Mouse (Mus musculus) kidney, adult 2 months (tissue): ENCODE measurements around the gene B3glct. TPM values are rescaled to one million over a fixed set of nuclear protein-coding genes. Genes with fewer than 3 reads are reported as not detected.

Experiments
- DNase-seq: peaks from one replicate; pipeline ENCODE4 v3.0.0; 2021
- H3K27ac ChIP-seq: fragments of 200-500 bp; 2 replicates; pipeline ENCODE4 v1.5.1; 2012; ENCODE audit warnings: low read depth, low read length, control low read depth, inconsistent platforms; ENCODE audit not compliant: insufficient read depth
- H3K27me3 ChIP-seq: fragments of 200-500 bp; replicated peaks from 2 replicates; pipeline ENCODE4 v1.6.1; 2012; ENCODE audit warnings: mild to moderate bottlenecking, moderate library complexity, low read length, inconsistent platforms; ENCODE audit not compliant: control insufficient read depth, insufficient read depth
- H3K36me3 ChIP-seq: fragments of 200-500 bp; 2 replicates; pipeline ENCODE4 v1.6.1; 2012; ENCODE audit warnings: mild to moderate bottlenecking, moderate library complexity, low read length, inconsistent platforms; ENCODE audit not compliant: control insufficient read depth, insufficient read depth
- H3K4me1 ChIP-seq: fragments of 200-500 bp; 2 replicates; pipeline ENCODE4 v1.6.1; 2011; ENCODE audit warnings: low read length; ENCODE audit not compliant: control insufficient read depth, insufficient read depth
- H3K4me3 ChIP-seq: fragments of 200-500 bp; 2 replicates; pipeline ENCODE4 v1.5.1; 2011; ENCODE audit warnings: mild to moderate bottlenecking, low read depth, low read length, control low read depth; ENCODE audit not compliant: insufficient read depth
- CTCF ChIP-seq: fragments of 200-500 bp; conservative IDR thresholded peaks from 2 replicates; pipeline ENCODE4 v1.5.1; 2011; ENCODE audit warnings: low read depth, mild to moderate bottlenecking, control low read depth, low read length, moderate library complexity, mixed read lengths; ENCODE audit not compliant: insufficient read depth, insufficient read length
- POLR2A ChIP-seq: fragments of 200-500 bp; IDR thresholded peaks from one replicate; pipeline ENCODE4 v1.6.1; 2011; ENCODE audit warnings: low read depth, low read length, control low read depth
- WGBS: fragments of 180-500 bp; shearing (Covaris S2); methylation state at CpG from one replicate; pipeline ENCODE4 v1.1.7; 2018; 5-methylcytosine and 5-hydroxymethylcytosine counted together
- polyA plus RNA-seq: library from polyadenylated mRNA; depleted of rRNA; stranded (reverse); fragments of >200 nt; gene quantifications from 2 replicates; pipeline ENCODE4 v1.2.3, GENCODE M21; 2012

Gene B3glct
- polyA plus RNA-seq, 1 experiment = 6.4 TPM

DNA sequence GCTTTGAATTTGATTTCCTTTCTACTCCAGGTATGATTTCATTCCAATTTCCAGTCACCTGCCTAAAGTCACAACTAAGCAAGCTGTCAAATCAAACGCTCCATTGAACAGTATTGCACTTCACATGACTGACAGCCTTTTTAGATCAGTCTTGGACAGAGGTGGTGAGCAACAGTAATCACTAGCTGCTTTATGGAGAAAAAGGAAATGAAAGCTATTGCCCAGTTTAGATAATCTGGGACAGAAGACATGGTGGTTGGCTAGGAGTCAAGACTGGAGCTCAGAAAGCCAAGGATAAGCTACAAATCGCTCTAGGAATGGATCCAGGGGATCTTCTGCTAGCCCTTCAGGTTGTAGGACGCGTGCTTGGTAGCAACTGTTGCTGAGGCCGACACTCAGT is 14.6 kb upstream of the B3glct start:
- Histone ChIP-seq H3K27ac (no peak overlapping the region), H3K36me3 (no peaks in the 10 kb centered on the region), H3K4me1 (no peaks in the 10 kb centered on the region), H3K27me3 (no peaks in the 10 kb centered on the region), H3K4me3 (no peak overlapping the region)
- no peak for DNase-seq
- TF ChIP-seq CTCF = no peak
- no peak for TF ChIP-seq POLR2A
- 87% methylated on average over 5 of the region's 5 CpGs for WGBS

DNA sequence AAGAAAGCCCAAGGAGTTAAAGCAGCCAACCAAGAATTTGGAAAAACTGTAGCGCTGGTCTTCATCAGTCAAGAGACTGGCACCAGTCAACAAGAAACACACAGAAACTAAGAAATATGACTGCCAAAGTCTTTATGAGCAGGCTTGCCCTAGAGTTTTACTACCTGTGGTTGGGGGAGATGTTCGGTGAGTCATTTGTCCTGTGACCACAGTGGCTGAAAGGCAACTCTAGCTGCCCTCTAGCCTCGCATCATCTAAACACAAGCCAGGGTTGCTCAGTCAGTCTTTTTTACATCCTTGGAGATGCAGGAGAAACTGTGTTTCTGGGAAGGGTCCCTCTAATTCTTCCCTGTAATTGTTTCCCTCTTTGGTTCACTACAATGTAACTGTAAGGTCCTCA is 834 bp upstream of the B3glct start:
- no peaks in the 10 kb centered on the region for H3K27me3 ChIP-seq
- H3K4me3 ChIP-seq = no peak overlapping the region
- no peak for DNase-seq
- TF ChIP-seq POLR2A (no peak), CTCF (no peak)
- H3K4me1 ChIP-seq = peaks cover 3% of the 10 kb centered on the region; the same call in 1 of the 2 replicates
- no peaks in the 10 kb centered on the region for H3K36me3 ChIP-seq
- no peak overlapping the region for H3K27ac ChIP-seq
- 90% methylated on average over 3 of the region's 3 CpGs for WGBS

DNA sequence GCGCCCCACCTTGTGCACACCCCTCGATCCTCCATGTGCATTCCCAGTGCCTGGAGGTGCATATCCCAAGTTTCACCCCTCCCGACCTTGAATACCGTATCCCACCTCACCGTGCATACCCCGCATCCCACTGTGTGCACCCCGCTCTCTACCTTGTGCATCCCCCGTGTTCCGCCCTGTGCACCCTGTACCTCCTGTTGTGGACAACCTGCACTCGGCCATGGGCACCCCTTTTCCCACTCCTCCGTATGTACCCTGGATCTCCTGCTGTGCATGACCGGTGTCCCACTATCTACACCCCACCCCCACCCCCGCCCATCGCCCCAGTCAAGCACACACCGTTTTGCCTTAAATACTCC is 939 bp downstream of the B3glct start:
- DNase-seq = peak; percentile 13
- Histone ChIP-seq H3K27me3 (no peaks in the 10 kb centered on the region), H3K27ac (no peak overlapping the region), H3K4me1 (peaks cover 3% of the 10 kb centered on the region; the same call in 1 of the 2 replicates), H3K4me3 (peak overlapping the region; percentile 92), H3K36me3 (no peaks in the 10 kb centered on the region)
- no peak for TF ChIP-seq CTCF
- no peak for TF ChIP-seq POLR2A
- 5% methylated on average over 15 of the region's 15 CpGs for WGBS

DNA sequence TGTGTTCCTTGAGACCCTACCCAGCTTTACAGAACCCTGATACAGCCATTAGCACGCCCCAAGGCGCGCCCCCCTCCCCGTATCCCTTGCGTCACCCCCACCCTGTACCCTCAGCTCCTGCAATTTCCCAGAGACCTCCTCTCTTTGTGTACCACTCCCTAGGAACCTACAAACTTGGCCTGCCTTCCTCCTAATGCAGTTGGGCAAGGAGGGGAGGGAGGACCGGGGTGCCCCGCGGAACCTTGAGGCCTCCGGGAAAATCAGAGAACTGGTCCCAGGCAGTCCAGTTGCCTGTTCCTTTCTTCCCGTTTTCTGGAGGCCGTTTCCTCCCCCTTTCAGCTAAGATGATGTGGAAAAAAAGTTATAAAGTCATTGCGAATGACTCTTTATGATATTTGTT is 1.3 kb downstream of the B3glct start:
- no peak for TF ChIP-seq POLR2A
- TF ChIP-seq CTCF = no peak
- H3K4me1 ChIP-seq = peaks cover 3% of the 10 kb centered on the region; the same call in 1 of the 2 replicates
- H3K27me3 ChIP-seq = no peaks in the 10 kb centered on the region
- H3K27ac ChIP-seq = no peak overlapping the region
- WGBS = 22% methylated on average over 12 of the region's 12 CpGs
- no peaks in the 10 kb centered on the region for H3K36me3 ChIP-seq
- peak; percentile 14 for DNase-seq
- peak overlapping the region; percentile 92; the same call in 1 of the 2 replicates for H3K4me3 ChIP-seq

DNA sequence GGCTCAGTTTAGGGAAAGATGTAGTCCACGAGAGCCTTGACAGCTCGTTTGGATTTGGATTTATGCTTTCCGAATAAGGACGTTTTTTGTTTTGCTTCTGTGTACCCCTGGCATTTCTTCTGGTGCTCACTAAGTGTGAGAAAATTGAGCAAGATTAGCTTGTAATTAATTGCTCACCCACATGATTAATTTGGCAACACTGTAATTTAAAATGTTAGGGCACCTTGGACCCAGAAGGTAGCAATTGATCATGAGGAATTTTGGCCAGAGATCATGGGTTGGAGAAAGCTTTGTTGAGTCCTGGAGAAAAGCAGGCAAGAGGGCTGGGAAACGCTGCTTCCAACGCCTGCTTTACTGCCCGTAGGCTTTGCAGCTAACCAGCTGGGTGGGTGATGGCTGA is 1.9 kb downstream of the B3glct start:
- WGBS = 53% methylated on average over 7 of the region's 7 CpGs
- Histone ChIP-seq H3K4me1 (peaks cover 3% of the 10 kb centered on the region; the same call in 1 of the 2 replicates), H3K27me3 (no peaks in the 10 kb centered on the region), H3K4me3 (no peak overlapping the region), H3K36me3 (no peaks in the 10 kb centered on the region), H3K27ac (no peak overlapping the region)
- no peak for DNase-seq
- no peak for TF ChIP-seq POLR2A
- TF ChIP-seq CTCF = no peak

DNA sequence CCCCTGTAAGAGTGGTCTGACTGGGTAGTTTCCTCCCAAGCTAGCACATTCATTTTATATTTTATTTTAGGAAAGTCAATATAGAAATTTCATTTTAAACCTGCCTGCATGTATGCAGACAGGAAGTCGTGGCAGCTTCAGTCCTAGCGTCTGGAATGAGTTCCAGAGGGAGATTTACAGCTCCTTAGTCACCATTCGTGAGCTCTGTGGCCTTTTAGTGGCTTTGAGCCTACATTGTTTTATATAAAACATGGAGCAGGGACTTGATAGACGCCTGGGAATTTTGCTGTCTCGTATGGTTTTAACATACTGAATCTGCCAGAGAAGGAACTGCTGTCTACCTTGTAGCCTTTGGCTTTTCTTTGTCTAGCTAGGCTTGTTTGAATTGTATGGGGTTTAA is 2.9 kb downstream of the B3glct start:
- no peaks in the 10 kb centered on the region for H3K36me3 ChIP-seq
- no peak overlapping the region for H3K27ac ChIP-seq
- no peak overlapping the region for H3K4me3 ChIP-seq
- no peak for DNase-seq
- H3K4me1 ChIP-seq = peaks cover 3% of the 10 kb centered on the region; the same call in 1 of the 2 replicates
- H3K27me3 ChIP-seq = no peaks in the 10 kb centered on the region
- 55% methylated on average over 5 of the region's 5 CpGs for WGBS
- TF ChIP-seq CTCF = no peak
- TF ChIP-seq POLR2A = no peak

DNA sequence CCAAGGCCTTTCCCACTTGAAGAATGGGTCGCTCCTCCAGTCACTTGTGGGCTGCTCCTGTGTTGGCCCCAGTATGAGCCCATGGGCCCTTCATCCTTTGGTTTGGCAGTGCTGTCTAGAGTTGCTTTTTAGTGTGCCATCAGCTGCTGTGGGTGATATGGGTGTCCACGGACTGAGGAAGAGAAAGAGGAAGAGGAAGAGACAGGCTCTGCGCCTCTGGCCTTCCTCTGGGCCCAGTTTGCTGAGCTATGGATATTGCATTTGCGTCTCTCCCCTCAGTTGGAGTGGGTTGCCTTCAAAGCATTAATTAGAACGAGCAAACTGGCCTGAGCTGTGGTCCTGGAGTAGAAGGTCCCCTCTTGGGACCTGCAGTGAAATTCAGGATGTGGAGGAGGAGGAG is 11.8 kb downstream of the B3glct start:
- no peaks in the 10 kb centered on the region for H3K27me3 ChIP-seq
- 65% methylated on average over 5 of the region's 5 CpGs for WGBS
- no peaks in the 10 kb centered on the region for H3K4me1 ChIP-seq
- DNase-seq = no peak
- no peak overlapping the region for H3K27ac ChIP-seq
- H3K4me3 ChIP-seq = no peak overlapping the region
- no peaks in the 10 kb centered on the region for H3K36me3 ChIP-seq
- TF ChIP-seq CTCF = no peak
- no peak for TF ChIP-seq POLR2A

DNA sequence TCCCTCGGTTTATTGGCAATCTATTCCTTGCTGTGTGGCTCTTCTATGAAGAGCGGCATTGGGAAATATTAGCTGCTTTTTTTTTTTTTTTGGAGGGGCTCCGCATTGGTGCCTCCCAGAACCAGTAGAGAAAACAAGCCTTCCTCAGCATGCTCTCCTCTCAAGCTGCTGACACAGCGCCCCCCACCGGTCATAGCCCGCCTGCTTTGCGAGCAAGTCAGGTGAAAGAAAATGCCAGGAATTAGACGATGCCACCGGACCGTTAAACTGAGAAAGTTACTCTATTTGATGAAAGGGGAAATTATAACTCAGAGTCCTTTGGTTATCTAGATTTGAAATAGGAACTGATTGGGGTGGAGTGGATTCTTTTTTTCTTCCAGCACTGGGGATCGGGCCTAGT is 14.5 kb downstream of the B3glct start:
- H3K27ac ChIP-seq = no peak overlapping the region
- H3K4me1 ChIP-seq = no peaks in the 10 kb centered on the region
- no peak overlapping the region for H3K4me3 ChIP-seq
- TF ChIP-seq POLR2A = no peak
- TF ChIP-seq CTCF = no peak; the same call in 1 of the 2 replicates
- 55% methylated on average over 11 of the region's 11 CpGs for WGBS
- H3K36me3 ChIP-seq = no peaks in the 10 kb centered on the region
- DNase-seq = no peak
- no peaks in the 10 kb centered on the region for H3K27me3 ChIP-seq
